Mouse (Mus musculus): Measurements from ENCODE around the gene Cnpy3.
"Not testable (repeated sequence)": the region's sequence is repeated elsewhere in the genome, so short reads cannot be mapped to it uniquely, and the experiment has no call there.

Gene Cnpy3

DNA sequence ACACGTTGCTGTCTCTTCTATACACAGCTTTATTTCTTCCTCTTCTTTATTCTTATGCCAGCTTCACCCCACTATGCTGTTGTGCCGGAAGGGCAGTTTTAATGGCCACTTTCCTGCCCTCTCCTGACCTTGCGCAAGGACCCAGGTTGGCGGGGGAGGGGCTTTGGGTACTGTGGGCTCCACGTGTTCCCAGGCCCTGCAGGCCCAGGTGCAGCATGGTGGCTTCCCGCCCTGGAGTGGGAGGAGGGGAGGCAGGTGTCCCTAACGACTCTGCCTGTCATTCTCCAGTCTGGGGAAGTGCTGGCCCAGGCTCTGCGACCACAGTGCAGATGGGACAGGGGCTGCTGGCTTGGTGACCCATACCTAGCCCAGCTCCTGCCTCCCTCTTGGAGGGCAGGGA lies 15.9 kb upstream of the Cnpy3 start:
- no peak for DNase-seq (ENCODE audit: inconsistent age in 2 of 2, low spot score in 1 of 2)

GRCm38 (mm10) chr17:46764916-46765315 lies 12.9 kb upstream of the Cnpy3 start:
- DNase-seq (ENCODE audit: inconsistent age in 2 of 2, low spot score in 1 of 2) = not testable (repeated sequence)

DNA sequence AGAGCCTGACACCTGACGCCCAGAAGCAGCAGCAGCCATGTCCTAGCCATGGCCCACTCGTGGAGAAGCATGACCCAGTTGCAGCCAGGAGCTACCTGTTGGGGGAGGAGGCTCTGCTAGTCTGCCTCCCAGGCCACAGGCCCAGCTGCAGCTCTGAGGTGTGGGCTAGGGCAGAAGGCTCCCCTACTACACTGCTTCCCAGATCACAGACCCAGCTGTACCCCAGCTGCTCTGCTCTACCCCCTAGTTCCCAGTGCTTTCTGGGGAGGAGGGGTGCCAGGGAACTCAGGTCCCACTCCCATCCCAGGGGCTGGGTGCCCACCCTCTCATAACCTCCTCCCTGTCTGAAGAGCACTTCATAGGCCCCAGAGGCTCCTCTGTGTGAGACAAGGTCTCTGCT lies 11.5 kb upstream of the Cnpy3 start, which contains the start of gene Ptcra:
Gene Ptcra, minus strand, starts transcription at position 169 of the 400 bp plus-strand sequence.
- DNase-seq (ENCODE audit: inconsistent age in 2 of 2, low spot score in 1 of 2) = no peak

DNA sequence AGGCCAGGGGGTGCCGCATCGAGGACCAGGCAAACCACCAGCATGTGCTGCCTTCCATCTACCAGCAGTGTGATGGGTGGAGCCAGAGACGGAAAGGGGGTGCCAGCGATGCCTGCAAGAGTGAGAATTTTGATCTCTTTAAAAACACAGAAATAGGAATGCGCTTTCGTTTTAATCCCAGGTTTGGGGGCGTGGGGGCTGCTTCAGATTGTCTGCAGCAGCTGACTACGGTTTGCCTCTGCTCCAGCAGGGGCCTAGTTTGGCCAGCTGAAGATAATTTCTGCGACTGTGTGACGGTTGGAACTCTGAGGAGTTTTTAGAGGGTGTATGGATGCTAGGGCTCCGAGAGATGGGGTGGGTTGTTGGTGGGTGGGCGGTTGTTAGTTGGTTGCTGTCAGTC lies 6.7 kb upstream of the Cnpy3 start:
- no peak for DNase-seq (ENCODE audit: inconsistent age in 2 of 2, low spot score in 1 of 2)

GRCm38 (mm10) chr17:46751056-46751793 lies 789 bp downstream of the Cnpy3 start:
- DNase-seq (ENCODE audit: inconsistent age in 2 of 2, low spot score in 1 of 2) = peak in 1 of 2 experiments; percentile 49

GRCm38 (mm10) chr17:46750580-46750979 lies 1.4 kb downstream of the Cnpy3 start:
- DNase-seq (ENCODE audit: inconsistent age in 2 of 2, low spot score in 1 of 2) = no peak

GRCm38 (mm10) chr17:46749282-46749681 lies 2.7 kb downstream of the Cnpy3 start:
- no peak for DNase-seq (ENCODE audit: inconsistent age in 2 of 2, low spot score in 1 of 2)

DNA sequence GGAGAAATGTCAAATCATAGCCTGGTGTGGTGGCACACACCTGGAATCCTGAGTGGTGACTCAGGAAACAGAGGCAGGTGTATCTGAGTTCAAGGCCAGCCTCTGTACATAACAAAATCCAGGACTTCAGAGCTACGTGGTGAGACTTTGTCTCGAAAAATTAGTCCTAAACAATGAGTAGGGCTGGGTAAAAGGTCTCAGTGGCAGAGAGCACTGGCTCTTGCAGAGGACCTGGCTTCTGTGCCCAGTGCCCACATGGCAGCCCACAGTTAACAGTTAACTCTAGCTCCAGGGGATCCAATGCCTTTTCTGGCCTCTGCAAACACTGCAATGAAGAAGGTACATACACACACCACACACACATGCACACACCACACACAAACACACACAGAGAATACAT lies 4.2 kb downstream of the Cnpy3 start:
- DNase-seq (ENCODE audit: inconsistent age in 2 of 2, low spot score in 1 of 2) = no peak

DNA sequence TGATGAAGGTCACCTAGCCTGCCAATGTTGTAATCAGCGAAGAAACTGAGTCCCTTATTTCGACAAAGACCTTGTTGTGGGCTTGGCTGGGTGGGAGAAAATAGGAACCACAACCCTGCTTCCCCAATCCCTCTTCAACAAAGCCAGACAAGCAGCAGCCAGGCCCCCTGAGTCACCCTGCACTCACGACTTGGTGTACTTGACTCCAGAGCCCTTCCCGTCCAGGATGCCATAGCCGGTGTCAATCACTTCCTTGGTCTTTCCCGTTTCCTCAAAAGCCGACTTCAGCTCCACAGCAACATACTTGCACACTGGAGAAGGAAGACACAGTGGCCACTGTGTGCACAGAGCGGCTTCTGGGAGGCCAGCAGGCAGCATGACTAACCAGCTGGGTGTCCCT lies 4.8 kb downstream of the Cnpy3 start:
- no peak for DNase-seq (ENCODE audit: inconsistent age in 2 of 2, low spot score in 1 of 2)

- no peak for DNase-seq (ENCODE audit: inconsistent age in 2 of 2, low spot score in 1 of 2)
Measured at GRCm38 (mm10) chr17:46745506-46745905, 6.5 kb downstream of the Cnpy3 start.

DNA sequence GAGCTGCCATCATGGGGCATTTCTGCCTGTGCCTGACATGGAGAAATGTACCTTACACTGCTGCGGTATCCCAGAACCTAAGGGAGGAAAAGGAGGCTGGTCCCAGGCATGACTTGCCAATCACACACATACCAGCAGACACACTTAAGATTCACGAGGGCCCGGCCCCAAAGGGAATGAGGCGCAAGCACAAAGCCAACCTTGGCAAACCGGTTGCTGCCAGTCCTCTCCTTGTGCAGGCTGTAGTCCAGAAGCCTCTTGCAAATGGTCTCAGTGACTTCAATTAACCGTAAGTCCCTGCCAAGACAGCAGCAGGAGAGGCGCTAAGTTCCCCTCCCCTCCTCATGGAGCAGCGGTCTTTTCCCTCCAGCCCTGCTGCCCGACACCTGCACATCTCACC lies 9.0 kb downstream of the Cnpy3 start:
- no peak for DNase-seq (ENCODE audit: inconsistent age in 2 of 2, low spot score in 1 of 2)

- no peak for DNase-seq (ENCODE audit: inconsistent age in 2 of 2, low spot score in 1 of 2)
Measured at GRCm38 (mm10) chr17:46741305-46741704, 10.7 kb downstream of the Cnpy3 start.

DNA sequence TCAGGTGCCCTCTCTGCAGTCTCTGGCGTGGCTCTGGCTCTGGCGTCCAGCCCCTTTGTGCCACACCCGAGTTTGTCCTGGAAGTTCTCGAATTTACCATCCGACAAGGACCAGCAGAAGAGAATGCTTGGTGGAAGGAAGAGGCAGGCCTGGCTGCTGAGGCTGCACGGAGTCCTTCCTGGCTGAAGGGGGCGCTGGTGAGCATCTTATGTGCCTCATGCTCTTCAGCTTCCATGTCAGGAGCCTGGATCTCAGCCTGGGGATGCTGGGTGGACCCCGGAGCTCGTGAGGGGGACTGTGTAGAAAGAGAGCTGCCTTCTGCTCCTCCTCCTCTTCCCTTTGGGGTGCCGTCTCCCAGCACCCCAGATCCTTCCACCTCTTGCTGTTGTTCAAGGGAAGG lies 15.9 kb downstream of the Cnpy3 start:
- DNase-seq (ENCODE audit: inconsistent age in 2 of 2, low spot score in 1 of 2) = peak; percentile 39 to 75

DNA sequence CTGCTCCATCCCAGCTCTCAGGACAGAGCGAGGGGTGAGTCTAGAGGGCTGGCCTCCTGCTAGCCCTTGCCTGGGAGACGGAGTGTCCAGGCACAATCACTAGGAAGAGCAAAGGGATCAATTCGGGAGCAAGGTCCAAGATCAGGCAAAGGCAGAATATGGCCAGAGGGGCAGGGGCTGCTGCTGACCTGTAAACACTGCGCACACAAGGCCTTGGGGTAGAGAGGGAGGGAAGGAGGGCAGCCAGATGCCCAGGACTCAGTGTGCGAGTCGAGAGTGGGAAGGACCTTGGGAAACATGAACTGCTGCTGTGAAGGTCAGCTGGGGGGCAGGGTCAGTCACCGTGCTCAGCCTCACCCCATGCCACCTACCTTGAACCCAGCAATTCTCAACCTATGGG lies 16.7 kb downstream of the Cnpy3 start:
- no peak for DNase-seq (ENCODE audit: inconsistent age in 2 of 2, low spot score in 1 of 2)

- no peak for DNase-seq (ENCODE audit: inconsistent age in 2 of 2, low spot score in 1 of 2)
Measured at GRCm38 (mm10) chr17:46734055-46734454, 18.0 kb downstream of the Cnpy3 start.

DNA sequence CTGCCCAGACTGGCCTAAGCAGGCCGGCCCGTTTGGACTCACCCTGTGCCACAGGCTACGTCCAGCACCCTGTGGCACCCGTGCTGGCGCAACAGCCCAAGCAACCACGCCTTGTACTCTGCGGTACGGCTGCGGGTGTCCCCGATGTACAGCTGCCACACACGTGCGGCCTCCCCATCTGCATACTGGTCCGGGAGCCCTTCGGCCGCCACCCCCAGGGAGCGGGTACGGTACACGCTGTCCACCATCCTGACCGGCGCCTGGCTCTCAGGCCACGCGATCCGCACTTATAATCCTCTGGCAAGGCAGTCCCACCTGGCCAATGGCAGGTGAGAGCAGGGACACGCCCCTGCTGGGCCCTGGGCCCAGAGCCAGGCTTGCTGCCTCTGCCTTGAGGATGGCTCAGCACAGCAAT lies 23.1 kb downstream of the Cnpy3 start, which contains the start of gene Gnmt:
Gene Gnmt, minus strand, starts transcription at position 265 of the 415 bp plus-strand sequence.
- DNase-seq (ENCODE audit: inconsistent age in 2 of 2, low spot score in 1 of 2) = no peak

GRCm38 (mm10) chr17:46728496-46728895 lies 23.5 kb downstream of the Cnpy3 start:
- no peak for DNase-seq (ENCODE audit: inconsistent age in 2 of 2, low spot score in 1 of 2)

- peak in 1 of 2 experiments; percentile 65 for DNase-seq (ENCODE audit: inconsistent age in 2 of 2, low spot score in 1 of 2)
Measured at GRCm38 (mm10) chr17:46728021-46728420, 24.0 kb downstream of the Cnpy3 start.

GRCm38 (mm10) chr17:46727271-46727670 lies 24.7 kb downstream of the Cnpy3 start:
- DNase-seq (ENCODE audit: inconsistent age in 2 of 2, low spot score in 1 of 2) = no peak

GRCm38 (mm10) chr17:46725731-46726645 lies 26.0 kb downstream of the Cnpy3 start:
- DNase-seq (ENCODE audit: inconsistent age in 2 of 2, low spot score in 1 of 2) = peak; percentile 42 to 69

- peak in 1 of 2 experiments; percentile 64 for DNase-seq (ENCODE audit: inconsistent age in 2 of 2, low spot score in 1 of 2)
Measured at GRCm38 (mm10) chr17:46725273-46725672, 26.7 kb downstream of the Cnpy3 start.
